Comparison of ENCODE assay signal across 7 mouse cellular contexts in the genomic region with DNA sequence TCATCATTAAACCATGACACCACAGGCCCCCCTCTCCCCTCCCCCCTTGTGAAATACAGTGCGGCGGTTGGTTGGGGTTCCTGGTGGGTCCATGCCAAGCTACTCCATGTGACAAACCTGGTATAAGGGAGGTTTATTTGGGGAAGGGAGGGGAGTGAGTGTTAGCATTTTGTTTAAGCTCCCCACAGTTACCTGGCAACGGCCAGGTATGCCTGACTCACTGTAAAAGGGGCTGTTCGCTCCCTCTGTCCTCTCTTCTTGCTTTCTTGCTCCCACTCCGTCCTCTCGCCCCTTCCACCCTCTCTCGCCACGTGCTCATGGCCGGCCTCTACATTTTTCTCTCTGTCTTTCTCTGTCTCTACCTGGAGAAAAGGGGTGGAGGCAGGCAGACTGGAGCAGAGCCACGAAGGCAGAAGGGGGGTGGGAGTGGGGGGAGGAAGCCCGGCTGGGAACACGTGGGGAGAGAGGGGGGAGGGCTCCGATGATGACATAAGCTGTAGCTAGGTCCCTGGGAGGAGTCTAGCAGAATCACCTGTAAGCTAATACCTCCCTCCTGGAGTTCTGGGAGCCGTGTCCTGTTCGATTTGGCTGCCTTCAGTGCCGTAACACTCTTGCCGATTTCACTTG.
DNase-seq lines count a peak whose midpoint lies in the region; ATAC-seq lines count a peak whose summit lies in the region.

No protein-coding gene starts in this region.

- peak overlapping the region; percentile 11 for H3K4me3 ChIP-seq in forebrain, embryonic 11.5 days (ENCODE audit: low read depth, low read length)
- H3K4me3 ChIP-seq in midbrain, embryonic 12.5 days, result 0 out of 2 replicates have a peak overlapping the region, but pooled peaks have one; percentile 12

- no peaks in the 10 kb centered on the region for H3K9me3 ChIP-seq in forebrain, embryonic 11.5 days (ENCODE audit: control insufficient read depth, low read length)
- no peaks in the 10 kb centered on the region for H3K9me3 ChIP-seq in midbrain, embryonic 12.5 days

- H3K4me2 ChIP-seq in forebrain, embryonic 11.5 days (ENCODE audit: low read depth, low read length, severe bottlenecking), result peak overlapping the region; percentile 31
- peak overlapping the region; percentile 42 for H3K4me2 ChIP-seq in midbrain, embryonic 12.5 days (replicated peaks)

- no peak overlapping the region for H3K27ac ChIP-seq in forebrain, embryonic 11.5 days (ENCODE audit: low read depth, low read length)
- H3K27ac ChIP-seq in midbrain, embryonic 12.5 days (replicated peaks), result no peak overlapping the region

- no peaks in the 10 kb centered on the region; the same call in 1 of the 2 replicates for H3K27me3 ChIP-seq in forebrain, embryonic 11.5 days (ENCODE audit: control insufficient read depth, insufficient read depth, low read length)
- peaks cover 18% of the 10 kb centered on the region for H3K27me3 ChIP-seq in midbrain, embryonic 12.5 days

- 18% methylated on average over 17 of the region's 17 CpGs for WGBS in forebrain, embryonic 11.5 days
- WGBS in midbrain, embryonic 12.5 days, result 16% methylated on average over 17 of the region's 17 CpGs

- no peak overlapping the region for H3K9ac ChIP-seq in forebrain, embryonic 11.5 days (ENCODE audit: low read length)
- H3K9ac ChIP-seq in midbrain, embryonic 12.5 days (replicated peaks), result no peak overlapping the region

- no peak for ATAC-seq in forebrain, embryonic 11.5 days (replicated peaks; ENCODE audit: low FRiP score)
- ATAC-seq in midbrain, embryonic 12.5 days (ENCODE audit: low FRiP score, low read depth), result no peak

- peak; percentile 22 for DNase-seq in embryo, embryonic 10.5 days (ENCODE audit: low spot score)
- no peak for DNase-seq in forebrain, embryonic 11.5 days (ENCODE audit: low spot score)
- peak; percentile 38 for DNase-seq in kidney, postnatal 10 days
- no peak for DNase-seq in thymus, postnatal 0 days (ENCODE audit: low spot score)
- no peak for DNase-seq in frontal cortex, postnatal 36 days (ENCODE audit: low spot score in 2 of 2)
- DNase-seq in left cerebral cortex, adult 9 months (ENCODE audit: low spot score in 2 of 2), result no peak

- H3K4me1 ChIP-seq in forebrain, embryonic 11.5 days (replicated peaks; ENCODE audit: control insufficient read depth, insufficient read depth, low read length), result peaks cover 3% of the 10 kb centered on the region; the same call in 1 of the 2 replicates
- H3K4me1 ChIP-seq in midbrain, embryonic 12.5 days, result peaks cover 8% of the 10 kb centered on the region

- H3K36me3 ChIP-seq in forebrain, embryonic 11.5 days (ENCODE audit: control insufficient read depth, insufficient read depth, low read length), result no peaks in the 10 kb centered on the region
- H3K36me3 ChIP-seq in midbrain, embryonic 12.5 days, result no peaks in the 10 kb centered on the region

Comparison
In these comparisons a context has a peak if more than half of its experiments do, and no peak if none do; other contexts are left out.
1. DNase-seq: peak in embryo, embryonic 10.5 days (single experiment) and kidney, postnatal 10 days (single experiment); none in forebrain, embryonic 11.5 days (single experiment), thymus, postnatal 0 days (single experiment), frontal cortex, postnatal 36 days (0 of 2) and left cerebral cortex, adult 9 months (0 of 2).